Mouse (Mus musculus): ENCODE measurements around the gene Pou4f1.

The Pou4f1 gene

DNA sequence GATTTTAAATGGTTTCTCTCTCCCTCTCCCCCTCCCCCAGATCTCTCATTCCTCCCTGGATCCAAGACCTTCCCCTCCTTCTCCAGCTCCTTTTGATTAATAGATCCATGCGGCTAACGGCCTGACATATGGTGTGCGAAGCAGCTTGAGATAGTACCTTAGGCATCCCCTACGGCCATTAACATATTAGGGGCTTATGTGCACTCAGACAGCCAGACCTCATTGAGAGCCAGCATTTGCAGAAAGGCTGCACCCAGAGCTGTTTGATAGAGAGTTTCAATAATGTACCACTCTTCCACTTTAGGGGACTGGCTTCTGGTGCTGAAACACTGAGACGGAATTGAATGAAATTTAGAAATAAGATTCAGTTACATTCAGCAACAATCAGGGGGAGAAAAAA, 10.8 kb downstream of the Pou4f1 start:
- in situ Hi-C loops (cut with MboI) = no loop called here

GRCm38 (mm10) chr14:104453824-104454223, 14.0 kb downstream of the Pou4f1 start:
- in situ Hi-C loops (cut with MboI) = no loop called here

DNA sequence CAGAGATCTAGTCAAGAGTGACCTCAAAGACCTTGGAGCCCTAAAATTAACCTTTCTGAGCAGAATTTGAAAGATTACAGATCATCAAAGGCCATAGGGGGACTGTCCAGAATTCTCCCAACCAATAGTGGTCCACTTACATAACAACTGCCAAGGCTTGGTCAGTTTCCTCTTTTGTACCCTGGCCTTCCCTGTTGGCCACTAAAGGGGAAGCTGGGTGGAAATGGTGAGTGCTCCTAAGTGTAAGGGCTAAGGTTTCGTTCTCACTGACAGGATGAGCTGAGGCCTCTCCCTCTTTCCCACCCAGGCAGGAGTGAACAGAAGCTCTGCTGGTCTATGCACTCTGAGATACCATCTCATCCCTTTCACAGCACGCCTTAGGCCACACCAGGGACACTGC, 33.5 kb downstream of the Pou4f1 start:
- in situ Hi-C loops (cut with MboI) = no loop called here

DNA sequence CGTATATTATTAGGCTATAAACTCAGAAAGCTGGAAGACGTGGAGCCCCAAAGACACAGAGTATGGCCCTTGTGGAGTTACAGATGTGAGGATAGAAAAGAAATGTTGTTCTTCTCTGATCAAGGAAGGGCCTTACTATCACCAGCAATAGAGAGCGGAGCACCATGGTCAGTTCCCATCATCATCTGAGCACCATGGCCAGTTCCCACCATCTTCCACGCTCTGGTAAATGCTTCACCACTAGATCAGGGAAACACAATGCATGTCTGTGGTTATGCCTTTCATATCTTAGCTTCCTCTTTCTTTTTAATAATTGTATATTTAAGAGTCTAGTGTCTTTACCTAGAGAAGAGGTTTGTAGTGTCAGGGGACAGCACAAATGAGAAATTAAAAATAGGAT, 37.0 kb downstream of the Pou4f1 start:
- in situ Hi-C loops (cut with MboI) = no loop called here

DNA sequence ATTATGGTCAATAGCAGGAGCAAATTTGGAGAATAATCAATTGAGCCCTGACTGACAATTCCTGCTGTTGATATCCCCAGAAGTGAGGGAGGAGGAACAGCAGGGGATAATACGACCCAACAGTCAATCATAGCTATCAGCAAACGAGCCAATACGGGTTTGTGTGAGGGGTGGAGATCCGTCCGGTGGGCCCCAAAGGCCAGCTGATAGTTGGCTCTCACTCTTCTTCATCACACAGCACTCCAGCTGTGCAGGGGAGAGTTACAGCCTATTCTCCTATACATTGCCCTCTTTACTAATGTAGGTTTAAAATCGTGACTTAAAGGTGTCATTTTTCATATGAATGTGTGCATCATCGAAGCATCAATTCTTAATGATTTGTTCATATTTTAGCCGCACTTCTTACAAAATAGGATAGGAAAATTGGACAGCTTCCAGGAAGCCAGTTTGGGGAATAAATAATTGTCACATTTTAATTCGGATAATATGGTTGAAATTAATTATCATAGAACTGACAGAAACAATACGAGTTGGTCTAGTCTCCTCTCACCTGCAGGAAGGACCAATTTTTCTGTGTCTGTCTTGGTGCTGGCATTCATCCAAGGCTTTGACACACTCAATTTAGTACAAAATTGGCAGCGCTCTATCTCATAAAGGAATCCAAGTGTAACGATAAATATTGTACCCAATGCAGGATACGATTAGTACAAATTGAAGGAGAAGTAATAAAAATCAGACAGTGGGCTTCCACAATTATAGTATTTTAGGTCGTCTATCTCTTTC, 43.9 kb downstream of the Pou4f1 start:
- in situ Hi-C loops (cut with MboI) = no loop called here

Data from mature B cell (primary cell).